Mouse (Mus musculus): ENCODE results near the gene Emilin1. TPM values are rescaled to one million over a fixed set of nuclear protein-coding genes. Genes with fewer than 3 reads are reported as not detected.

Emilin1 gene
- total RNA-seq, 2 experiments from 2014 or later: 86.8 to 104 TPM

DNA sequence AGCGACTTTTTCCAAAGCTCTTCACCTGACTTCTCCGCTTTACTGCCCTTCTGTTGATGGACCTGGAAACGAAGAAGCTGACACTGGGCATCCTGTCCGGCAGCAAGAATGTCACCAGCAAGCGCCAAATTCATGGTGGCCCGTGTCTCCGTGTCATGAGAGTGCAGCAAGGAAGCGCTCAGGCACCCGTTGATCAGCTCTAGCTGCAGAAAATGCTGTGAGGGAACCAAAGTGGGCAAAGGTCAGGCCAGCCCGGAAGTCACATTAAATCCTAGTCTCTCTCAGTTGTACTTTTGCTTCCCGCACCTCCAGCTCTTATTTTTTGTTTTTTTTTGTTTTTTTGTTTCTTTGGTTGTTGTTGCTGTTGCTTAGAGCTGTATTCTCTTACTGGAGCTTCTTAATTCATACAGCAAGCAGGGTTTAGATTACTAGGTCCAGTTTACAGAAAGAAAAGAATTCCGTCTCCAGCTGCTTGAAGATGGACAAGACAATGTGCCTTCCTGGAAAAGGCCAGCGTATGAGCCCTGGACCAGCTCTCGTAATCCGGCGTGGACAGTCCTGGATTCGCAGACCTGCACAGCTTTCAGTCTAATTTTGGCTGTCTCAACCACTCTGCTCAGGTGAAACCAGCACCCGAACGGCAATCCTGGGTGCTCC lies 46.1 kb downstream of the Emilin1 start:
- no peak for DNase-seq (ENCODE audit: low spot score in 2 of 2)

DNA sequence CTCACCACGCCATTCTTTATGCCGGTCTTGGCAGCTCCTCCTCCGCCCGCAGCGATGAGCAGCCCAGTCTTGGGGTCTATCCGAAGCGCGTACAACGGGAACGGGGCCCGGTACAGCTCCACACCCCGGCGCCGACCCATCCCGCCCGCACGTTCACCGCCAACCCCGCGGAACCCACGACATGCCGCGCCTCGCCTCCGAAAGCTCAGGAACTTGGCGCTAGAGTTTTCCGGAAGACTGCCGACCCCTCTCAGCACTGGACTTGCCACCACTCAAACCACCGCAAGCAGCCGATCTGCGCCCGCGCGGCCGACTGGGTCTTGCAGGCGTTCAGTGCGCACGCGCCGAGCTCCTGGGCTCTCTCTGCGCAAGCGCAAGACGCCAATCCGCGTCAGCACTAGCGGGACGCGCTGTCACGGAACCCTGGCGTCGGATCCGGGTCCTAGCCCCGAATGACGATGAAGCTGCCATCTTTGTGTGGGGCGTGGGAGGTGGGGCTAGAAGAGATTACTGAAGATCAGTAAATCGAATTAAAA lies 46.8 kb downstream of the Emilin1 start, which contains the start of gene Preb:
TSS of gene Preb (minus strand) at position 396 of the 536 bp plus-strand sequence.
- peak; percentile 97 to 99 for DNase-seq (ENCODE audit: low spot score in 2 of 2)

DNA sequence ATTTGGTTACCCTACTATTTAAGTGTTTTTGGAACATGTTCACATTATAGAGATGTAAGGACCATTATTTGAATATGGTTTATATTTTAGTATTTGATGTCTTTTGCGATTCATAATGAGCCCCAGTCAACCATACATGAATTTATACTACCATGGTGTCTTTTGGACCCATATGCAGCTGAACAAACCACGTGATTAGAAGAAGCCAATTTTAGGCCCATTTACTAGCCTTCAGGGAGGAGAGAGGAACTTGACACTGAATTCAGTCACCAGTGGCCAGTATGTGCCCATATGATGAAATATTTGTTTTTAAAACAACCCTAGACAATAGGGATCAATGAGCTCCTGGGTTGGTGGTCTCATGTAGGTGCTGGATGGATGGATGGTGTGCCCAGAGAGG lies 47.6 kb downstream of the Emilin1 start:
- no peak for DNase-seq (ENCODE audit: low spot score in 2 of 2)

DNA sequence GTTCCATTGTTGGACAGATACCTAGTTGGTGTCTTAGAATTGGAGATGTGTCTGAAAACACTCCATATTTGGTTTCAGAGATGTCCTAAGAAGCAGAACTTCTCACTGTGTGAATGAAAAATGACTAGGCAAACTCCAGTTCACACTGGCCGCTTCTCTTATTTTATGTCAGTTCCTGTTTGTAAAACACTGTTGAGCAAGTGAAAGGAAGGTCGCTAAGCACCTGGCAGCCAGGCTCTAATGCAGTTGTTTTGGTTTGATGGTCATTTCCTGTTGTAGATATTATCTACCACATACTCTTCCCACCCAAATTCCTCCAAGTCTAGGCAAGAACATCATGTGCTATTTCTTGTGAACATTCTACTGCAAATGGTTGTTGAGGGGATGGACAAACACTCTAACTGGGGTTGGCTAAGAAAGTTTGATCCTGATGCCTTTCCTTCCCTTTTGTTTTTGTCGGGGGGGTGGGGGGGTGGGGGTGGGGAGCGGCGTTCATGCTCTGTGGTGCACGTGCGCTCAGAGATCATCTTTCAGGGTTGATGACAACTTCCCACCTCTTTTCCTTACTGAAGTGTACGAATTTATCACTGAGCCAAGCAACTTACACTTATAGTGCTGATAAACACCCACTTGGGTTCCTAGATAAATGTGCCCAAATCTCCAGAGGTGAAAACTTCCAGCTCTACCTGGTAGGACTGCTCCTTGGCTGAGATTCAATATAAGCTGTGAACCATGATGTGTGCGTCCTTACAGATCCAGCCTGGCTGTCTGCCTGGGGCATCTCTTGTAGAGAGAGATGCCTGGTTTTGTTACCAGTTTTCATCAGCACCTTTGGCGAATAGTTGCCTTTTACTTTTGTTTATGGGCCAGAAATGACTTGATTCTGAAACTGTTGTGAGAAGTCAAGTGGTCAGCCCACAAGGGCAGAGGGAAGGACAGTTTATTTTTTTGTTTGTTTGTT lies 48.6 kb downstream of the Emilin1 start:
- no peak for DNase-seq (ENCODE audit: low spot score in 2 of 2)

DNA sequence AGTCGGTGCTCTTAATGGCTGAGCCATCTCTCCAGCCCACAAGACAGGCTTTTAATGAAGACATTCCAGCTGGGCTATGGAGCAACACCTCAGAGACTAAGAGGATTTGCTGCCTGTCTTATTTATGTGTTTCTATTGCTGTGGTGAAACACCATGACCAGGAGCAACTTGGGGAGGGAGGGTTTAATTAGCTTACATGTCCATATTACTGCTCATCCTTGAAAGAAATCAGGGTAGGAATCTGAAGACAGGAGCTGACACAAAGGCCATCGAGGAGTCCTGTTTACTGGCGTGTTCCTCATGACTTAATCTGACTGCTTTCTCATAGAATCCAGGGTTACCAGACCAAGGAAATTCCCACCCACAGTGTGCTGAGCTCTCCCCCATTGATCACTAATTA lies 50.7 kb downstream of the Emilin1 start:
- DNase-seq (ENCODE audit: low spot score in 2 of 2): no peak

DNA sequence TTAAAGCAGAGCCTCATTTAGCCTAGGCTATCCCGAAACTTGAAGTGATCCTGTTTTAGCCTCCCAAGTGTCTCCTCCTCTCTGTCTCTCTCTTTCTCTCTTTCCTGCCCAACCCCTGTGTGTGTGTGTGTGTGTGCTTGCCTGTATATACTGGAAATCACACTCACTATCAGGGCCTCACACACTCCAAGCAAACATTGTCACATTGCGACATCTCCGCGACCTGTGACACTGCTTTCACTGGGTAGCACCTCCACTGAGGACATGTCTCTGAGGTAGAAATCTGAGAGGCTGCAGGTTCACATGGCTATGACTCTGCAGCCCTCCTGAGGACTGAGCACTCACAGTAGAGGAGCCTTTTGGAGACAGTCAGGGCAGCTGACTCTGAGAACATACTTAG lies 53.0 kb downstream of the Emilin1 start:
- no peak for DNase-seq (ENCODE audit: low spot score in 2 of 2)

DNA sequence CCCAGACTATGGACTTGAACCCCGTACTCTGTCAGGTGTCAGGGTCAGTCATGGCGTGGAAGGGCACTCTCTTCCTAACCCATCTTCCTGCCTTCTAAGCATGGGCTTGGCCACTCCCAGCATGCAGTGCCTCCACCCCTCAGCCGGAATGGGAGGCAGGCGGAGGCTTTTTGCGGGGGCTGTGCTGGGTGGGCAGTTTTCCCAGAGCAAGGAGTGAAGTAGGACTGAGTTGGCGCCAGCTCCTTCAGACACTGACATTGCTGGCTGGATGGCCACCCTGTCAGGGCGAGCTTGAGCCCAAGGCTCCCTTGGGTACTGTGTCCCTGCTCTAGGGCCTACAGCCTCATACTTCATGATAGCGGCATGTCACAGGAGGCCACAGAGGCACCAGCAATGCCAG lies 55.2 kb downstream of the Emilin1 start, which contains the start of gene Tcf23:
TSS of gene Tcf23 (plus strand) at position 247 of the 400 bp plus-strand sequence.
- DNase-seq (ENCODE audit: low spot score in 2 of 2): peak in 1 of 2 experiments; percentile 40

DNA sequence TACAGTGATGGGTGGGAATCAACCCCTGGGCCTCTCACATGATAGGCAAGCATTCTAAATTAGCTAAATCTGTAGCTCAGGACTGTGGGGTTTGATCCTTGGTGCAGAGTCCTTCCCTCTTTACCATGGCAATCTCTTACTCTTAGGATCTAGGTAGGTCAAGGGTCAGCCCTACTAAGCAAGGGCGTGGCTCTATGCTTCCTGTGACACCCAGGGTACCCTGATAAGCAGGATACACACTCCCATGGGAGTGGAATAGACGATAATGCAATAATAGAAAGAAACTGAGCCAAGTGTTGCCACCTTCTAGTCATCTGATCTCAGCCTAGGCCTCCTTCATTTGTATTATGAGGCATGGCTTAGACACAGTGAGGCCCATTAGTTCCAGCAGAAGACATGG lies 56.2 kb downstream of the Emilin1 start:
- DNase-seq (ENCODE audit: low spot score in 2 of 2): no peak

Other genes with a start within 250 kb of the Emilin1 start
- 10 to 100 TPM; 28.7 to 39.2 TPM for gene Cenpa, start 246.6 kb upstream of the Emilin1 start, total RNA-seq (2021)
- 1 to 10 TPM; 5.6 to 7.4 TPM for gene Dpysl5, start 201.8 kb upstream of the Emilin1 start, total RNA-seq (2021)
- 10 to 100 TPM; 60.9 to 65.0 TPM for gene Mapre3, start 98.8 kb upstream of the Emilin1 start, total RNA-seq (2021)
- 10 to 100 TPM; 56.9 to 58.3 TPM for gene Tmem214, start 45.4 kb upstream of the Emilin1 start, total RNA-seq (2021)
- 10 to 100 TPM in 1 of 2 experiments, 1 to 10 TPM in 1; 8.3 to 10.0 TPM for gene Agbl5, start 24.7 kb upstream of the Emilin1 start, total RNA-seq (2021)
- gene Ost4, start 5.6 kb upstream of the Emilin1 start, total RNA-seq (2021): 100 to 1,000 TPM; 171 to 194 TPM
- gene Khk, start 8.0 kb downstream of the Emilin1 start, total RNA-seq (2021): 10 to 100 TPM; 26.7 to 29.8 TPM
- gene Cgref1, start 32.2 kb downstream of the Emilin1 start, total RNA-seq (2021): 1 to 10 TPM; 9.5 to 10.0 TPM
- gene Preb, start 47.0 kb downstream of the Emilin1 start, total RNA-seq (2021): 10 to 100 TPM; 97.3 to 99.7 TPM
- gene Tcf23, start 55.3 kb downstream of the Emilin1 start, total RNA-seq (2021): under 1 TPM in 1 of 2 experiments, not detected in 1; 0.10 TPM
- 100 to 1,000 TPM in 1 of 2 experiments, 10 to 100 TPM in 1; 92.4 to 102 TPM for gene Atraid, start 134.9 kb downstream of the Emilin1 start, total RNA-seq (2021)
- 10 to 100 TPM in 1 of 2 experiments, 1 to 10 TPM in 1; 8.2 to 13.8 TPM for gene Slc5a6, start 135.5 kb downstream of the Emilin1 start, total RNA-seq (2021)
- 10 to 100 TPM; 40.4 to 41.0 TPM for gene Cad, start 141.4 kb downstream of the Emilin1 start, total RNA-seq (2021)
- not detected for gene Dnajc5g, start 192.9 kb downstream of the Emilin1 start, total RNA-seq (2021)
- gene Slc30a3, start 194.8 kb downstream of the Emilin1 start, total RNA-seq (2021): not detected
- gene Trim54, start 203.3 kb downstream of the Emilin1 start, total RNA-seq (2021): 100 to 1,000 TPM; 139 to 160 TPM
- under 1 TPM in 1 of 2 experiments, not detected in 1; 0.62 TPM for gene Ucn, start 225.4 kb downstream of the Emilin1 start, total RNA-seq (2021)
- 10 to 100 TPM; 43.4 to 51.8 TPM for gene Mpv17, start 240.8 kb downstream of the Emilin1 start, total RNA-seq (2021)

All from gastrocnemius, postnatal 4 days (tissue).